Mouse (Mus musculus): Measurements from ENCODE around the gene Cacnb2.

- TF ChIP-seq CTCF (IDR thresholded peaks at IDR 0.05): no peak
- no peak for TF ChIP-seq EP300 (IDR thresholded peaks at IDR 0.05; ENCODE audit: insufficient read depth, low read depth, low read length)
Observed at GRCm38 (mm10) chr2:14961493-14961892, 358.6 kb downstream of the Cacnb2 start.
